Mouse (Mus musculus) cortical plate, adult 2 months (tissue): ENCODE measurements around the gene Ehd1. TPM values are rescaled to one million over a fixed set of nuclear protein-coding genes. Genes with fewer than 3 reads are reported as not detected.

ENCODE experiments used
- H3K27ac ChIP-seq: fragments of 200-500 bp; 2 replicates; pipeline ENCODE4 v1.5.1; 2012; ENCODE audit warnings: low read length, control low read depth, inconsistent platforms; ENCODE audit not compliant: insufficient read depth
- H3K4me1 ChIP-seq: fragments of 200-500 bp; 2 replicates; pipeline ENCODE4 v1.6.1; 2011; ENCODE audit warnings: low read length; ENCODE audit not compliant: control insufficient read depth, insufficient read depth
- H3K4me3 ChIP-seq: fragments of 200-500 bp; 2 replicates; pipeline ENCODE4 v1.5.1; 2011; ENCODE audit warnings: mild to moderate bottlenecking, low read length, control low read depth; ENCODE audit not compliant: insufficient read depth
- CTCF ChIP-seq: fragments of 200-500 bp; IDR thresholded peaks from 2 replicates; pipeline ENCODE4 v1.5.1; 2011; ENCODE audit warnings: mild to moderate bottlenecking, control low read depth, low read length; ENCODE audit not compliant: insufficient read depth; ENCODE audit errors: extremely low read depth
- POLR2A ChIP-seq: fragments of 200-500 bp; IDR thresholded peaks from 2 replicates; pipeline ENCODE4 v1.6.1; 2011; ENCODE audit warnings: mild to moderate bottlenecking, low read length, control low read depth; ENCODE audit not compliant: insufficient read depth; ENCODE audit errors: extremely low read depth
- polyA plus RNA-seq: library from polyadenylated mRNA; depleted of rRNA; stranded (reverse); fragments of >200 nt; gene quantifications from 2 replicates; pipeline ENCODE4 v1.2.3, GENCODE M21; 2012

Ehd1 gene
- polyA plus RNA-seq, 1 experiment, result 48.2 TPM

DNA sequence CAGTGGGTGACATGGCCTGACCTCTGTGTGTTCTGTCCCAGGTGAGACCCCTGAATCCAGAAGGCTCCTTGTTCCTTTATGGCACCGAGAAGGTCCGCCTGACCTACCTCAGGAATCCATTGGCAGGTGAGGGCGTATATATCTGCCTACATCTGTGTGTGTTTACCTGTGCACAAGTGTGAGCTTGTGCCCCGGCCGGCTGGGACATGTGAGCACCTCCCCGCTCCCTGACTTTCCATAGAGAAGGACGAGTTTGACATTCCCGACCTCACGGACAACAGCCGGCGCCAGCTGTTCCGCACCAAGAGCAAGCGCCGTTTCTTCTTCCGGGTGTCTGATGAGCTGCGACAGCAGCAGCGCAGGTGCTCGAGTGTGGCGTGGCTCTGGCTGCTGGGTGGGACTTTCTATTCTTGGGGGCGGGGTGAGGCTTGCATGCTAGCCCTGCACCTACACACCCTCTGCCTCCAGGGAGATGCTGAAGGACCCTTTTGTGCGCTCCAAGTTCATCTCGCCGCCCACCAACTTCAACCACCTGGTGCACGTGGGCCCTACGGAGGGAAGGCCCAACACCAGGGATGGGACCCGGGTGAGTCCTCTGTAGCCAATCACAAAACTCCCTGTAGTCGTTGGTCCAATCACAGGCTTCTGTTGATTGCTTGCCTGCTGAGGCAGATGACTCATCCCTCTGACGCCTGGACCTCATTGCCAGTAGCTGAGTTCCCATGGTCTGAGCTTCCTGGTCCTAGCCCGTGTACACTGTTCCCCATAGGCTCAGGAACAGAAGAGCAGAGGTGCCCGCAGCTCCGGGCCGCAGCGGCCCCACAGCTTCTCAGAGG lies 45.5 kb downstream of the Ehd1 start:
- H3K27ac ChIP-seq, result no peak overlapping the region
- TF ChIP-seq POLR2A (no peak), CTCF (no peak)
- no peak overlapping the region for H3K4me3 ChIP-seq
- H3K4me1 ChIP-seq, result no peaks in the 10 kb centered on the region

DNA sequence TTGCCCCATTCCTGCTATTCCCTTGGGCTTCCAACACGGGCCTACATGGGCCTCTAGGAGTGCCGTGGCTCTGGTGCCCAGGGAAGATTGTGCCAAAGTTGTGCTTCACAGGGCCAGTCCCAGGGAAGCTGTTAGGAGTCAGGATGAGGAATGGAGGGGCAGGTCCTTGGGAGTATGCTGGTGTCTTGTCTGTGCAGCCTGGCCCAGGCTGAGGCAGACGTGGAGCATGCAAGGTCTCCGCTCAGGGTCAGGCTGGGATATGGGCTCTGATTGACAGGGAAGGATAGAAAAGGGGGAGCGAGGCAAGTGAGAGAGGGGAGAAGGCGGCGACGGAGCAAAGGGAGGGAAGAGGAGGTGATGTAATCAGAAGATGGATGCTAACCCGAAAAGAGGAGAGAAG lies 48.2 kb downstream of the Ehd1 start:
- TF ChIP-seq POLR2A, result no peak
- TF ChIP-seq CTCF, result no peak
- Histone ChIP-seq H3K4me3 (no peak overlapping the region), H3K27ac (no peak overlapping the region), H3K4me1 (no peaks in the 10 kb centered on the region)

- TF ChIP-seq POLR2A, result no peak
- TF ChIP-seq CTCF, result no peak
- H3K4me1 ChIP-seq, result 0 out of 2 replicates have a peak, but pooled peaks cover 3% of the 10 kb centered on the region
- H3K4me3 ChIP-seq, result no peak overlapping the region
- no peak overlapping the region for H3K27ac ChIP-seq
Measured at GRCm38 (mm10) chr19:6331178-6331577, 54.7 kb downstream of the Ehd1 start.

DNA sequence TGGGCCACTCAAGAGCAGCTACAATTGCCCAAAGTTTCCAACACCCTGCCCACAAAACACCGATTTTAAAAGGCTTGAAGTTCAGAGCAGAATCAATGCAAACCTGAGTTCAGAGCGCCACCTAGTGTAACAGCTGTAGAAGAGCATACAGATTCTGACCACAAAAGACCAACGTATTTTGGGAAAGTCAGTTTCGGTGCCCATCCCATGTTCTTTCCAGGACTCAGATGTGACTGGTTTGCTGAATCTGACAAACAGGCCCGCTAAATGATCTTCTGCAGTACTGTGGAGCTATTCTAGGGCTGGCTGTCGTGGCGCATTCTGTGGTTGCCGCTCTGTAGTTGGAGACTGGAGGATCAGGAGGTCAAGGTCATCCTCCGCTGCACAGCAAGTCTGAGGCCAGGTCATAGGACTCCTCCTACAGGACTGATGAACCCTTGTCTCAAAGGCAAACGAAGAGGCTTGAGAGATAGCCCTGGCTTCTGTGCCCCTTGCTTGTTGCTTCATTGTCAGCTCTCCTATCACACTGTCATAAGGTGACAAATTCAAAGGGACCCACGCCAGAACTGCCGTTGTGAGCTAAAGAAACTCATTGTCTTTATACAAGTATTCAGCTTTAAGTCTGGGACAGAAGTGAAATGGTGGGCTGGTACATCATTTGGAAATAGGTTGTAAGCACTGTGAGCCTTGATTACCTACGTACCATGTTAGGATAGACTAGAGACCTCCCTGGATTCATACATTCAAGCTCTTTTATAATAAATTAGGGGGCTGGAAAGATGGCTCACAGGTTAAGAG lies 55.4 kb downstream of the Ehd1 start:
- Histone ChIP-seq H3K4me1 (peaks cover 4% of the 10 kb centered on the region; the same call in 1 of the 2 replicates), H3K27ac (no peak overlapping the region), H3K4me3 (no peak overlapping the region)
- TF ChIP-seq POLR2A, result no peak
- peak; percentile 90 for TF ChIP-seq CTCF

DNA sequence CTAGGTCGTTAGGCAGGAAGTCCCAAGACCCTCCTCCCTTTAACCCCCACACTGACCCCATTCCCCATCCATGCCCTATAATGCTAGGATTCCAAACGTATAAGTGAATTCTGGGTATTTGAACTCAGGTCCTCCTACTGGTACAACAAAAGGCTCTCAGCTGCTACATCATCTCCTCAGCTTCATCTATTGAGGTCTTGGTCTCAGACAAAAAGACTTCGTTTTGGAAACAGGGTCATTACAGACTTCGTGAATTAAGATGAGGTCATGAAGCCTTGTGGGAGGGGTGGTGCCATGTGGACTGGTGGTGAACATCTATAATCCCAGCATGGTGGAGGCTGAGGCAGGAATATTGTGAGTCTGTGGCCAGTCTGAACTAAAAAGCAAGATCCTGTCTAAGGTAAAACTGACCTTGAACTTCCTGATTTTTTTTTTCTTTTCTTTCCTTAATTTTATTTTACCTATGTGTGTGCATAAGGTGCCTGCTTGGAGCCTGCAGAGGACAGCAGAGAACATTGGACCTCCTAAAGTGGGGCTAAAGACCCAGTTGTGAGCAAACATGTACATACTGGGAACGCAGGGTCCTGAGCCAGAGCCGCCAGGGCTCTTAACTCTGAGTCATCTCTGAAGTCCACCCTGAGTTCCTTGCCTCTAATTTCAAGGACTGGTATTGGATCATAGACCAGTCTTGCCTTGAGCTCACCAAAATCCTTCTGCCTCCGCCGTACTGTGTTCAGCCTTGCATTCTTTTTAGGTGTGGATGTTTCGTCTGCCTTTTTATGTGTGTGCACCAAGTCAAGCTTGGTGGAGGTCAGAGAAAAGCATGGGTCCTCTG lies 57.5 kb downstream of the Ehd1 start:
- no peak overlapping the region for H3K4me3 ChIP-seq
- peak overlapping the region; percentile 22; the same call in 1 of the 2 replicates for H3K27ac ChIP-seq
- TF ChIP-seq CTCF (no peak), POLR2A (no peak)
- H3K4me1 ChIP-seq, result peaks cover 5% of the 10 kb centered on the region; the same call in 1 of the 2 replicates

- peak within 1 kb of the TSS; percentile 32; the same call in 1 of the 2 replicates for H3K27ac ChIP-seq
- H3K4me1 ChIP-seq, result peaks cover 5% of the 10 kb centered on the region; the same call in 1 of the 2 replicates
- TF ChIP-seq CTCF (no peak), POLR2A (peak; percentile 60; the same call in 1 of the 2 replicates)
- peak within 1 kb of the TSS; percentile 76 for H3K4me3 ChIP-seq
Measured at GRCm38 (mm10) chr19:6334673-6335457, 58.3 kb downstream of the Ehd1 start, which contains the start of gene Men1. Gene Men1, plus strand, starts transcription at chr19:6334979.

DNA sequence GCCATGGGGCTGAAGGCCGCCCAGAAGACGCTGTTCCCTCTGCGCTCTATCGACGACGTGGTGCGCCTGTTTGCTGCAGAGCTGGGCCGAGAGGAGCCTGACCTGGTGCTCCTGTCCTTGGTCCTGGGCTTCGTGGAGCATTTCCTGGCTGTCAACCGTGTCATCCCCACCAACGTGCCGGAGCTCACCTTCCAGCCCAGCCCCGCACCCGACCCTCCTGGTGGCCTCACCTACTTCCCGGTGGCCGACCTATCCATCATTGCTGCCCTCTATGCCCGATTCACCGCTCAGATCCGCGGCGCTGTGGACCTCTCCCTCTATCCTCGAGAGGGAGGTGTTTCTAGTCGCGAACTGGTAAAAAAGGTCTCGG lies 58.9 kb downstream of the Ehd1 start:
- Histone ChIP-seq H3K27ac (no peak overlapping the region), H3K4me3 (peak overlapping the region; percentile 76), H3K4me1 (peaks cover 5% of the 10 kb centered on the region; the same call in 1 of the 2 replicates)
- no peak for TF ChIP-seq POLR2A
- no peak for TF ChIP-seq CTCF

DNA sequence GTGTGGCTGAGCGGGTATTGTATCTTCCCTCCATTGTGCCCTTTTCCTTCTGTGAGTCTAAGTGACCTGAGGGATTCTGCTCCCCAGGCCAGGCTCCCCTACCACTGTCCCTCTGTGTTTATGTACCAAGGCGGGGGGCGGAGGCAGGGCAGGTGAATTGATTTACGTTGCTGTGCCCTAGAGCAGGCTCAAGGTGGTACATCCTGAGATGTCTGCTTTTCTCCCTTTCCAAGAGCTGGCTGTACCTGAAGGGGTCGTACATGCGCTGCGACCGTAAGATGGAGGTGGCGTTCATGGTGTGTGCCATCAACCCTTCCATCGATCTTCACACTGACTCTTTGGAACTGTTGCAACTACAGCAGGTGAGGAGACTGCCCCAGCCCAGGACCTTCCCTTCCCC lies 60.4 kb downstream of the Ehd1 start:
- peaks cover 5% of the 10 kb centered on the region; the same call in 1 of the 2 replicates for H3K4me1 ChIP-seq
- no peak overlapping the region for H3K4me3 ChIP-seq
- no peak for TF ChIP-seq POLR2A
- no peak for TF ChIP-seq CTCF
- no peak overlapping the region for H3K27ac ChIP-seq
